Mouse (Mus musculus): ENCODE data around the gene Bmp2k. TPM values are rescaled to one million over a fixed set of nuclear protein-coding genes. Genes with fewer than 3 reads are reported as not detected.

Gene Bmp2k
- total RNA-seq, 2 experiments from 2014 or later, result 14.0 to 16.8 TPM

DNA sequence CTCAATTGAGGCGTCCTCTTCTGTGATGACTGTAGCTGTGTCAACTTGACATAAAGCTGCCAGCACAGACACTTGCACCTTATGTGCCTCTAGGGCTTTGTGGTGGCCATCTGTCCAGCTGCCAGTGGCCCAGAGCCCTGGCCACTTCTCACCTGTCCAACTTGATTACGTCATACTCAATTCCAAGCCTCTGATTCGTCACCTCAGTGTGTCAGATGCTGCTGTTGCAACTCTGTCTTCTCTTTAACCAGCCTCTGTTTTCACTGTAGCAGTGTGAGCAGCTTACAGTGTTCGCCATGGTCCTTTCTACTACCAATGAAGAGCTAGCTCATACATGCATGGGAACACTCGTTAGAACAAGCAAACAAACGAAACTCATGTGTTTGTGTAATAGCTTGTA is 28.2 kb downstream of the Bmp2k start:
- no peak for ATAC-seq (replicated peaks; ENCODE audit: low FRiP score, low TSS enrichment, poor library complexity, severe bottlenecking)

DNA sequence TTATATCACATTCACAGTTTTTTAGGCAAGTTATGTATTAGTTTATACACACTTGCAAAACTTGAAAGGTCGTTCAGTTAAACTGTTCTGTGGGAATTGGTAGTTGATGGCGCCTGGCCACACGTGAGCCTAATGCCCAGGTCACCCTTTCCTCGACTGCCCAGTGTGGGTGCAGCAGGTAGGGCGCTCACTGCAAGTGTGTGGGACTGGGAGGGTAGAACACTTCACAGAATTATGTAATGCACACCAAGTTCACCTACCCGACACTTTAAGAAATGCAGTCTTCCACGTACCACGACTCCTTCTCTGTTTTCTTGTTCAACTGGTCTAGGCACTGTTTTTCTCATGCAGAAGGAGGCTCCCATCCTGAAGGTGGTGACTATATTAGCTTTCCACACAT is 30.5 kb downstream of the Bmp2k start:
- no peak for ATAC-seq (replicated peaks; ENCODE audit: low FRiP score, low TSS enrichment, poor library complexity, severe bottlenecking)

DNA sequence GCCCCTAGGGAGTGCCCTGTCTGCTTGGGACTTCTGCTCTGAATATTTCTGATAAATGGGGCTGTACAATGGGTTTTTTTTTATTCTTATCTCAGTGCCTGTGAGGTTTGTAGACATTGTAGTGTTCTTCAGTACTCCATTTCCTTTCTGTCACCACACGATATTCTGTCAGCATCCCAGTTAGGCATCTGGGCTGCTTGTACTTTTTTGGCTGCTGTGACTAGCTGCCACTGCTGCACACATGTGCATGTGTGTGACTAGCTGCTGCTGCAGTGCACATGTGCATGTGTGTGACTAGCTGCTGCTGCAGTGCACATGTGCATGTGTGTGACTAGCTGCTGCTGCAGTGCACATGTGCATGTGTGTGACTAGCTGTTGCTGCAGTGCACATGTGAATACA is 31.4 kb downstream of the Bmp2k start:
- peak; percentile 72 for ATAC-seq (replicated peaks; ENCODE audit: low FRiP score, low TSS enrichment, poor library complexity, severe bottlenecking)

DNA sequence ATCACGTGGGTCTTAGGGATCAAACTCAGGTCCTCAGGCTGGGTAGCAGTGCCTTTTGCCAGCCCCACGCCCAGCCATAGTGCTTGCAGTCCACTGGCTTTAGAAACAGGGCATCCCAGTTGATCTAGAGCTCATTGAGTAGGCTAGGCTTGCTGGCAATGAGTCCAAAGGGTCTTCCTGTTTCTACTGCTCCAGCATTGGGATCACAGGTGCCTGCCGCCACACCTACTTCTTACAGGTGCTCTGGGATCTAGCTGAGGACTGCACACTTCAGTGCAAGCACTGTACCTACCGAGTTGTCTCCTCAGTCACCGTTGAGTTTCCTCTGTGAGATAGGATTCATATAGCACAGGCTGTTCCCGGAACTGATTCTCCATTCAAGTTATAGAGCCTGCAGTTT is 34.3 kb downstream of the Bmp2k start:
- ATAC-seq (replicated peaks; ENCODE audit: low FRiP score, low TSS enrichment, poor library complexity, severe bottlenecking), result no peak

DNA sequence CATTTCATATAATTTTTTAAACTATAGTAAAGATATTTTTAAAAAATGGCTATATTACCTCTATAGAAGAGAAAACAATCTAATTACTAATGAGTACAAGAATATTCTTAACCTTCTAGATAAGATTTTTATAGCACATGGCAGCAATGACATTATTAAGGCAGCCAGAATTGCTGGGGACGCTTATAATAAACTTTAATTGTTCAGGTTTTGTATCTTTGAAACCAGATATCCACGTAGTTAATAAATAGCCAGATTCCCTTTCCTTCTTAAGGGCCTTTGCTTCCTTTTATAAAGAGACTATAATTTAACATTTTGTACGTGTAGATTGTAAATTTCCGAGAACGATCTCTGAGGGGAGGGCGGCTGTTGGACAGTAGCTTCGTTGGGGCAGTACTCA is 47.8 kb downstream of the Bmp2k start:
- ATAC-seq (replicated peaks; ENCODE audit: low FRiP score, low TSS enrichment, poor library complexity, severe bottlenecking), result no peak

DNA sequence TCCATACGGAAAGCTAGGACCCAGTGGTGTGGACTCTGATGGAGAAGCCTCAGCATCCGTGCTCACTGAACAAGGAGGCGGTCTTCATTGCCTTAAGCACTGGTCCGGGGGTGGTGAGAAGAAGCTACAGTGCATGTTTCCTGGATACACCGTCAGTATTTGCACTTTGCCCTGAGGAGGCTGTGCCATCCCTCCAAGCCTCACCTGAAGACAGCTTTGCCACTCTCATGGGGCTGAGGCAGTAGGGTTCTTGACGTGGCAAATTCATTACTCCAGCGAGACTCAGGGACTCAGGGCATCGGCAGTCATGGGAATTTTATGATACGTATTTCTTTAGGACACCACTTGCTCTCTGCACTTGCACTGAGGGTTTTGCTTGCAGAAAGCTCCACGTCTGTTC is 49.2 kb downstream of the Bmp2k start:
- no peak for ATAC-seq (replicated peaks; ENCODE audit: low FRiP score, low TSS enrichment, poor library complexity, severe bottlenecking)

DNA sequence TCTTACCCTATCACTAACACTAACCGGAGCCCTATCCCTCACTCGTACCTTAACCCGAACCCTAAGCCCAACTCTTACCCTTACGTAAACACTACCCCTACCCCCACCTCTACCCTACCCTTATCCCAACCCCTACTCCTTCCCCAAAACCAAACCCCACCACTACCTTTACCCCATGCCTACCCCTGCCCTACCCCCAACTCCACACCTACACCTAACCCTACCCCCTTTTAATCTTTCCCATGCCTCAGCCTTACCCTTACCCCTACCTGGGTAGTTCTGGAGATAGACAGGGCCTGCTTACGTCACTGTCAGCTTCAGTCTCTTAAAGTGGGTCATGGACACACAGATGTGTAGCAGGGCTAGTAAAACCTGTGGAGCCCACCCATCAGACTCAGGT is 51.4 kb downstream of the Bmp2k start:
- no peak for ATAC-seq (replicated peaks; ENCODE audit: low FRiP score, low TSS enrichment, poor library complexity, severe bottlenecking)

DNA sequence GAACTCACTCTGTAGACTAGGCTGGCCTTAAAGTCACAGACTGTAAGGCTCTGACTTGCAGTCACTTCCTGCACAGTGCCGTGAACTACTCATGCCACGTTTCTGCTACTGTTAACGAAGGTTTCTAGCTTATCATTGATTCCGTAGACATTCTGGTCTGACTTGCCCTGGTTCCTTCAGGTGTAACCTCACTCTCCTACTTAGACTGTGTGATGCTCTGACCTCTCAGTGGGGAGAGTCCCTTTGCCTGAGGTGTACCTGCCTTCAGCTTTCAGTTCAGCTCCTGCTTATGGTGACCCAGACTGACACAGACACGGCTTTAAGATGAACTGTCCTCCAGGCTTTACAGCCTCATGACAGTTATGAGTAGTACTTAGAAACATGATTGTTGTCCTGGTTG is 56.7 kb downstream of the Bmp2k start:
- no peak for ATAC-seq (replicated peaks; ENCODE audit: low FRiP score, low TSS enrichment, poor library complexity, severe bottlenecking)

DNA sequence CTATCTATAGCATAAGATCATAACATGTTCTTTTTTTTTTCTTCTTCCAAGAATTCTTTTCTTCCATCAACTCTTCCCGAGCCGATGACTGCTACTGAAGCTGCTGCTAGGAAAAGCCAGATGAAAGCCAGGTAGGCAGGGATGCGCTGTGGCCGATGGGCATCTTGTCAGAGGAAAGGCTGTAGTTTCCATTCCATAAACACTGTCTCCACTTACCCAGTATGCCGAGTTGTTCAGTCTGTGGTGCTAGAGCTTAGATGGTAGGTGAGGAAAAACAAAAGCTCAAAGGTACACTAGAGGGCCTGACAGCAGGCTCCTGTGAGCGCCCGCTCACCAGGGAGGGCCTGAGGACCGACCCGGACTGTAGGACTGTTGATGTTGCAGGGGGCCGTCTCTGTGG is 57.3 kb downstream of the Bmp2k start:
- 0 out of 2 replicates have a peak, but pooled peaks have one; percentile 38 for ATAC-seq (replicated peaks; ENCODE audit: low FRiP score, low TSS enrichment, poor library complexity, severe bottlenecking)

DNA sequence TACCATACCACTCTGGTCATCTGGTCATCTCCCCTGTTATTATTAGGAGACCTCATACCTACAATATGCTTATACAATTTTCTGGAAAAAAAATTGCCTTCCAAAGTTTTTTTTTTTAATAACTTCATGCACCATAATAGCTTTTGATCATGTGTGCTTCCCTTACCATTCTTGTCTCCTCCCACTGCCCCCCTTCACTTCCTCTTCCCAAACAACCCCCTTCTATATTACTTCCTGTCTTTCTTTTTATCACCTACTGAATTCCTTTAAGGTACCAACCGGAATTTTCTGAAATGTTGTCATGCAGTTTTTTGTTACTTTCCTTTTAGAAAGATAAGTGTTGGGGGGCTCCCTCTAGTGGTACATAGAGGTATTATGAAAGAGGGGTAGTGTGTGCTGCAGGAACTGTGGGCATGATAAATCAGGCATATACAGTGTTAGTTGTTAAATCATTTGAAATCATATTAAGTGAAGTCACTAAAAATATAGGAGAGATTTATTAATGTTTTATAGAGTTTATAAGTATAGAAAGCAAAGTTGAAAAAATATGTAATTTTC is 58.1 kb downstream of the Bmp2k start:
- peak; percentile 87 for ATAC-seq (replicated peaks; ENCODE audit: low FRiP score, low TSS enrichment, poor library complexity, severe bottlenecking)

DNA sequence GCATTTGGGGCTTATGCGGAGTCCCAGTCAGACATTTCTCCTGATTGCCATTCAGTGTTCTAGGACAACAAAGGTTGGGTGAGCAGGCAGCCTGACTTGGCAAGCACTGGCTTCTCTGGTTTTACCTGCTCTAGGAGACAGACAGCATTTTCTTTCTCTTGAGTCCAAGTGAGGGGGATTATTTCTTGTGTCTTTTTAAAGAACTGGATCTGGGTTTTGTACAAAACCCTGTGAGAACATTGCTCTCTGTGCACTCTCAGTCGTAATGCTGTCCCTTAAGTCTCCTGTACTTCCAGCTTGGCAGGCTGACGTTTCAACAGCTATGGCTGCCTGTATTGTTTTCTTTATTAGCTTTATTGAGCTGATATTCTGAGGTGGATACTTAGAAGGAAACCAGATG is 58.9 kb downstream of the Bmp2k start:
- ATAC-seq (replicated peaks; ENCODE audit: low FRiP score, low TSS enrichment, poor library complexity, severe bottlenecking), result no peak

DNA sequence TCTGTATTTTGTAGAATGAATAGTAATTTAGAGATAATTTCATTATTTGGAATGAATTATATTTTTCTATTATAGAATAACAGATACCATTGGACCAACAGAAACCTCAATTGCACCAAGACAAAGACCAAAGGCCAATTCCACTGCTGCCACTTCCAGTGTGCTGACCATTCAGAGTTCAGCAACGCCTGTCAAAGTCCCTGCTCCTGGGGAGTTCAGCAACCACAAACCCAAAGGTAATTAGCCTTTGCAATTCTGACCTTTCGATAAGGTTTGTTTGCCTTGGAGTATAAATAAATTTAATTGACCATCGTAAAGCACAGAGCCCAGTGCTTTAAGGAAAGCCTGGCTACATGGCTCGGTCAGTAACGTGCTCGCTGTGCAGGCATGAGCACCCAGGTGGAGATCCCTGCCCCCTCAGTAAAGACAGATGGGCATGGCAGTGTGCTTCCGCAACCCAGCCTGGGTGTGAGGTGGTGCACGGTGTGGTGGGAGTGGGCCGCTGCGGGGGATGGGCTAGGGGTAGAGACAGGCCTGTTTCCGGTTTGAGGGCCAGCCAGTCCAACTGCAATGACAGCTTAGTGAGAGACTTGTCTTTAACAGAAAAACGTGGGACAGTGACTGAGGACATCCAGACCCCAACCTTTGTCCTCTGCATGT is 59.4 kb downstream of the Bmp2k start:
- no peak for ATAC-seq (replicated peaks; ENCODE audit: low FRiP score, low TSS enrichment, poor library complexity, severe bottlenecking)

DNA sequence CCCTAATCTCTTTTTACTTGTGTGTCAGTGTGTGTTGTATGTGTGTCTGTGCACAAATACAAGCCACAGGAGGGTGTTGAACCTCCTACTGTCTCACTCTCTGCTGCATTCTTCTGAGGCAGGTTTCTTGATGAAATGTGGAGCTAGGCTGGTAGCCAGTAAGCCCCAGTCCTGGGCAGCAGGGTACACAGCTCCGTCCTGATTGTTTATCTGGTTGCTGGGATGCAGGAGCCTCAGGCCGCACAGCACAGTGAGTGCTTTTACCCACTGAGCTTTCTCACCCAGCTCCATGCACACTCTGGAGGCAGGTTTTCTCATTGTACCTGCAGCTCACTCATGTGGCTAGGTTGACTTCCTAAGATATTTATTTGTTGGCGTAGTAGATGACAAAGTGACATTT is 63.4 kb downstream of the Bmp2k start:
- no peak for ATAC-seq (replicated peaks; ENCODE audit: low FRiP score, low TSS enrichment, poor library complexity, severe bottlenecking)

DNA sequence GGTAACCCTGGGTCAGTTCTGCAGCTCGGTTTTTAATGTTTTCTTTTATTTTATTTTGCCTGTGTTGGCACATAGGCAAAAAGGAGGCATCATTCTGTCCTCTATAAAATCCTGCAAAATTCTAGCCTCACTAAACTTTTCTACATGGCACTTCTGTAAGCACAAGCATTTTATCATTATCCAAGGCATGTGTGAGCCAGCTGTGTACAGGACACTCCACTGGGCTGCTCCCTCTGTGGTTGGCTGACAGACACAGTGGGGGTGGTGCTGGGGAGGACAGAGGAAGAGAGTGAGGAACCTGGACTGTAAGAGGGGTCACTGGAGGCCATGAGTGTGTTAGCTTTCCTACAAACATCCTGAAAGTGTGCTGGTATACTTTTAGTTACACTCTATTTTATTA is 64.6 kb downstream of the Bmp2k start:
- ATAC-seq (replicated peaks; ENCODE audit: low FRiP score, low TSS enrichment, poor library complexity, severe bottlenecking), result no peak

DNA sequence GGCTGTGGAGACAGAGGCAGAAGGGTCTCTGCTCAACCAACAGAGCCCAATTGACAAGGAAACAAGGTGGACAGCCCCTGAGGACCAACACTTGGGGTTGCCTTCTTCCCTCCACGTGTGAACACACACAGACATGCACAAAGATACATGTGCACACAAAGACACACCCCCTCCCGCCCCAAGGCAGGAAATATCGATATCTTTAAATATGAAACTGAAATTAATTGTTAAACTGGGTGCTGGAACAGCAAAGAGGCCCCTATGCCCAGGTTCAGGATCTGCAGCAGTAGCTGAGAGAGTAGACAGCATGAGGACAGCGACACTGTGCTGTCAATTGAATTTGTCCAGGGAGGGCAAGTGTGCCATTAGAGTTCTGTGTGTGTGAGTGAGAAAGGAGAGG is 68.3 kb downstream of the Bmp2k start:
- no peak for ATAC-seq (replicated peaks; ENCODE audit: low FRiP score, low TSS enrichment, poor library complexity, severe bottlenecking)

DNA sequence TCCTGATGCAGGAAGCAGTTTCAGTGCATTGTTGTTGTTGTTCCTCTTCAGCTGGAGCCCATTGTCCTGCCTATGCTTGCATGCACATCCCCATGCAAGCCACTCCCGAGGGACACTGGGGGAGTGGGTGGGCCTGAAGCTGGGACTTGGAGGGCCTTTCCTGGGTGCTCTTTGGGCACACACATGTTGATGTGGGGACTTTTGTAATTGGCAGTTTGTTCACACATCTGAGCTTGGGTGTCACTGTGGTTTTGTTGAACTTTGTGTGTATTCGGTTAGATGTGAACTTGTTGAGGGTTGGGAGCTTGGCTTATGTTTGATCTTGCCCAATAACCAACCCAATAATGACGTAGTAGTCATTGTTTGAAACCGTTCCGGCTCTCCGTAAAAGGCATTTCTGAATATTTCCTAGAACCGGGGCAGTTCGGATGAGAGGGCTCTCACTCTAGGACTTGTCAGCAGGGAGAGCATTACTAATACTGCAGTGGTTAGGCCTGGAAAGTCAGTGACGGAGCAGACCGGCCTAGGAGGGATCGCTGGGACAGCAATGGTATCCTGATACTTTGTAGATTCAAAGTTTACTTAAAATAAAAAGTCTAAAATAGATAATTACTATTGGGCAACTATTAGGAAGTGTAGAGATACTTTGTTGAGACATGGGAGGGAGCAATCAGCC is 78.1 kb downstream of the Bmp2k start:
- ATAC-seq (replicated peaks; ENCODE audit: low FRiP score, low TSS enrichment, poor library complexity, severe bottlenecking), result no peak

DNA sequence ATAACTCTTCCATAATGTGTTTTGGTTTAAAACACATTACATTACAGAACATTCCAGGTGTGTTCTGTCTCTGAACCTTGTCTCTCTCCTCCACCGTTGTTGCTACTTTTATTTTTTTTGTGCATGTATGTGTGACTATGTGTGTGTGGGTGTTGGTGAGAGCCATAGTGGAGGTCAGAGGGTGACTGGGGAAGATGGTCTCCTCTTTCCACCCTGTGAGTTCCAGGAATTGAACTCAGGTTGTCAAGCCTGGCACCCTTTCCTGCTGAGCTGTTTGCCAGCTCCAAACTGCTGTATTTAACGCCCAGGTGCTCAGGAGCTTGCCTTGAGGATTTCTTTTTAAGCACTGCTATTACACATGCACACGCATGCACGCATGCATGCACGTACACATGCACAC is 78.7 kb downstream of the Bmp2k start:
- ATAC-seq (replicated peaks; ENCODE audit: low FRiP score, low TSS enrichment, poor library complexity, severe bottlenecking), result no peak

DNA sequence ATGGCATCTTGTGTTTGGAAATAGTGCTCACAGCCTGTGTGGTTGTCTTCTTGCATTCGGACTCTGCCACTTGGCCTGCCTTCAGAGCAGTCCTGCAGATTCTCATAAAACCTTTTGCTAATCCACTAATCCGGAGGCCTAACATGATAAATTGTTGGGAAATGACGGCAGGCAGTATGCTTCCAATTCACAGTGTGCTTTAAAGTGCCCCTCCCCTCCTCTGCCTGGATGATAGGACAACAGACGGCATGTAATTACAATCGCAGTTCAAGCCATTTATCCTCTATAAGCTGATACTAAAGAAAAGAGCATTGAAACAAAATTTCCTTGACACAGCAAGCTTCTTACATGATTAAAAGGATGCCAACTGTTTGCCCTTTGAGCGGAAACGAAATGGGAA is 80.2 kb downstream of the Bmp2k start:
- ATAC-seq (replicated peaks; ENCODE audit: low FRiP score, low TSS enrichment, poor library complexity, severe bottlenecking), result no peak

DNA sequence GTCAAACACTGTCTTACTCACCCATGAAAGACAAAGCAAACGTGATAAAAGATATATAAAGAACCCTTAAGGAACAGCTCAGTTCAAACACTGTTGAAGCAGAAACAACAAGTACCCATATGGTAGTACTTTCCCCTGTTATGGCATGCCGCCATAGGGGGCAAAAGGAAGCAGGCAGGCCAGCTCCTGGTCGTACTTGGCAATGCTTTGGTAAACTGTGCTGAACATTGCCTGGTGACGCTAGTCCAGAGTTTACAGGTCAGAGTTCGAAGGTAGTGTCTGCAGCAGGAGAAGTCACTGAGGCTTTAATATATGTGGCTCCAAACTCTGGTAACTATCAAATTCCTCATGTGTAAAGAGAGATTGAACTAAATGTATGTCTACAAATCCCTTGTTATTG is 81.2 kb downstream of the Bmp2k start:
- no peak for ATAC-seq (replicated peaks; ENCODE audit: low FRiP score, low TSS enrichment, poor library complexity, severe bottlenecking)

DNA sequence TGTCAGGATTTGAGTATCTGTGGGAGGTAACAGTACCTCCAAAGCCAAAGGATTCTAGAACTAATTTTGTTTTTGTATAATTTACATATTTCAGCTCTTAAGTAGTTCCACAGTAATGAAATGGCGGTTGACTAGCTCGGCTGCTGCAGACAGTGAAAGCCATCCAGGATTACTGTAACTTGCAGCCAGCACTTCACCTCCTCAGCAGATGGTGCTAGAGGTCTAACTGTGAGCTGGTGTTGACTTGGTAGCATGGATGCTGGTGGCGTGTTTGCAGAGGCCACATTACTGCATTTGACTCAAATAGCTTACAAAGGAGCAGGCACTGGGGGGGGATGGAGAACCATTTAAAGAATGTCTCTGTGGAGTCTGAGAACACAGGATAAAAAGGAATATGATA is 84.0 kb downstream of the Bmp2k start:
- ATAC-seq (replicated peaks; ENCODE audit: low FRiP score, low TSS enrichment, poor library complexity, severe bottlenecking), result 0 out of 2 replicates have a peak, but pooled peaks have one; percentile 39

DNA sequence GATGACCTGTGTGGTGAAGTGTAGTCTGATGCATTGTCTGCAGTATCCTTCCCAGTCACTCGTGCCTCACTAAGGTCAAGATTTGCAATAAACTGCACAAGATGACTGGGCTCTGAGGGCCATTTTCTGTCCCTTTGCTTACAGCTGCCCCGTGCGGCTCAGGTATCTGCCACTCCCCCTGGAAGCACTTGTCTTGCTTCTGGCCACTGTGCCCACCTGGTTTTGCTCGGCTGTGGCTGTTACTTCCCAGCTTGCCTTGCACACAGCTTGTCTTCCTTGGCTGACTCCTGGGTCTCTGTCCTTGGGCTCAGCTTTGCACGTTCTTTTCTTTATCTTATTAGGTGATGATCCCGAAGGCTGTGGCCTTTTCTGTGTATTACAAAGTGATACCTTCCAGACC is 86.2 kb downstream of the Bmp2k start:
- ATAC-seq (replicated peaks; ENCODE audit: low FRiP score, low TSS enrichment, poor library complexity, severe bottlenecking), result no peak

Measured in megakaryocyte-erythroid progenitor cell, adult 5-6 weeks (primary cell).